ENCODE assay signal across 9 mouse cellular contexts in the genomic region with DNA sequence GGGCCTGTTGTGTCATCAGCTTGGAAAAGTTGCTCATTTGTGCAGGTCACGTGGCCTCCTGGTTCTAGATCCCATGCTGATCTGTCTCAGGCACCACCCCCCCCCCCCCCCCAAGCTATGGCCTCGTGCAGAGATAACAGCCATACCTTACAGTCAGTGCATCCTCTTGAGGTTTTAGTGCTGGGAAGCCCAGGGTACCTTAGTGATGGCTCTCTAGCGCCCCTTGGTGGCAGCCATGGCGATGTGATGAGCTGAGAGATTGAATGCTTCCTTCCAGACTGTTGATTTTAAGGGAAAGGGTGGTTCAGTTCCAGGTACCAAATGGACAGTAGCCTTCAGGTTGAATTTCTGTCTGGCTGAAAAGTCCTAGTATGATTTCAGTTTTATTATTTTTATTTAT. TPM values are rescaled to one million over a fixed set of nuclear protein-coding genes. Genes with fewer than 3 reads are reported as not detected.
DNase-seq lines count a peak whose midpoint lies in the region; ATAC-seq and TF ChIP-seq lines count a peak whose summit lies in the region.
"Had no signal": no experiment of that assay in that cellular context is flagged by ENCODE, and none has a peak within 500 bp of the region (broad histone marks: within the 10 kb centered on the region; RNA-seq: fewer than 3 reads in every experiment).

No protein-coding gene starts in this region.

- TF ChIP-seq CTCF in kidney, adult 2 months (conservative IDR thresholded peaks at IDR 0.05; ENCODE audit: insufficient read depth, insufficient read length, low read depth, low read length): peak; percentile 97

- TF ChIP-seq POLR2A in kidney, adult 2 months (IDR thresholded peaks at IDR 0.05; ENCODE audit: low read depth, low read length): no peak

- H3K4me1 ChIP-seq in embryonic facial prominence, embryonic 10.5 days: peaks cover 47% of the 10 kb centered on the region
- no peaks in the 10 kb centered on the region; the same call in 1 of the 2 replicates for H3K4me1 ChIP-seq in kidney, adult 2 months (ENCODE audit: control insufficient read depth, insufficient read depth, low read length)
- H3K4me1 ChIP-seq in limb, embryonic 13.5 days: peaks cover 49% of the 10 kb centered on the region
- peaks cover 12% of the 10 kb centered on the region for H3K4me1 ChIP-seq in midbrain, embryonic 16.5 days (ENCODE audit: control insufficient read depth, insufficient read depth, low read length)

- peak; percentile 58 for DNase-seq in CD4-positive helper T cell, adult 2 months (ENCODE audit: low read depth, low spot score)
- peak; percentile 83 for DNase-seq in adrenal gland, postnatal 25 days
- peak; percentile 80 for DNase-seq in embryonic facial prominence, embryonic 10.5 days (ENCODE audit: low spot score)
- peak; percentile 91 for DNase-seq in heart, adult 11 months
- DNase-seq in kidney, adult 2 months: peak; percentile 77
- DNase-seq in testis, postnatal 10 days (ENCODE audit: low spot score): peak; percentile 90

- H3K9me3 ChIP-seq in embryonic facial prominence, embryonic 10.5 days: no peaks in the 10 kb centered on the region
- H3K9me3 ChIP-seq in limb, embryonic 13.5 days: no peaks in the 10 kb centered on the region
- H3K9me3 ChIP-seq in midbrain, embryonic 16.5 days (replicated peaks; ENCODE audit: control insufficient read depth, low read length, poor library complexity, severe bottlenecking): no peaks in the 10 kb centered on the region

- no peak overlapping the region; the same call in 1 of the 2 replicates for H3K27ac ChIP-seq in embryonic facial prominence, embryonic 10.5 days (replicated peaks)
- H3K27ac ChIP-seq in kidney, adult 2 months (ENCODE audit: insufficient read depth, low read depth, low read length): no peak overlapping the region
- no peak overlapping the region for H3K27ac ChIP-seq in limb, embryonic 13.5 days
- H3K27ac ChIP-seq in midbrain, embryonic 16.5 days (ENCODE audit: low read length): no peak overlapping the region

- no peaks in the 10 kb centered on the region for H3K27me3 ChIP-seq in embryonic facial prominence, embryonic 10.5 days (replicated peaks; ENCODE audit: low read depth, poor library complexity, severe bottlenecking)
- no peaks in the 10 kb centered on the region for H3K27me3 ChIP-seq in kidney, adult 2 months (replicated peaks; ENCODE audit: control insufficient read depth, insufficient read depth, low read length)
- no peaks in the 10 kb centered on the region for H3K27me3 ChIP-seq in limb, embryonic 13.5 days
- no peaks in the 10 kb centered on the region for H3K27me3 ChIP-seq in midbrain, embryonic 16.5 days (ENCODE audit: control insufficient read depth, insufficient read depth, low read depth, low read length)

- no peak overlapping the region for H3K4me2 ChIP-seq in limb, embryonic 13.5 days (replicated peaks)
- H3K4me2 ChIP-seq in midbrain, embryonic 16.5 days (ENCODE audit: low read length): no peak overlapping the region

- no peak overlapping the region for H3K4me3 ChIP-seq in embryonic facial prominence, embryonic 10.5 days
- no peak overlapping the region for H3K4me3 ChIP-seq in kidney, adult 2 months (ENCODE audit: insufficient read depth, low read depth, low read length)
- H3K4me3 ChIP-seq in limb, embryonic 13.5 days: no peak overlapping the region
- H3K4me3 ChIP-seq in midbrain, embryonic 16.5 days (ENCODE audit: low read depth, low read length): no peak overlapping the region
- H3K4me3 ChIP-seq: erythroblast, embryonic 14.5 days had no signal

- peak; percentile 46 for ATAC-seq in limb, embryonic 13.5 days (ENCODE audit: low FRiP score, low read depth)
- peak; percentile 58; the same call in 1 of the 2 replicates for ATAC-seq in midbrain, embryonic 16.5 days

- H3K9ac ChIP-seq in limb, embryonic 13.5 days: no peak overlapping the region
- H3K9ac ChIP-seq in midbrain, embryonic 16.5 days (ENCODE audit: low read depth, low read length): no peak overlapping the region

- WGBS in embryonic facial prominence, embryonic 10.5 days: 6% methylated on average over 4 of the region's 4 CpGs
- 11% methylated on average over 4 of the region's 4 CpGs for WGBS in kidney, adult 2 months
- WGBS in limb, embryonic 13.5 days: 5% methylated on average over 4 of the region's 4 CpGs
- 9% methylated on average over 4 of the region's 4 CpGs for WGBS in midbrain, embryonic 16.5 days

- H3K36me3 ChIP-seq in embryonic facial prominence, embryonic 10.5 days (replicated peaks): peaks cover 77% of the 10 kb centered on the region
- H3K36me3 ChIP-seq in kidney, adult 2 months (ENCODE audit: control insufficient read depth, insufficient read depth, low read length): peaks cover 2% of the 10 kb centered on the region; the same call in 1 of the 2 replicates
- H3K36me3 ChIP-seq in limb, embryonic 13.5 days: peaks cover 43% of the 10 kb centered on the region
- peaks cover 8% of the 10 kb centered on the region for H3K36me3 ChIP-seq in midbrain, embryonic 16.5 days (ENCODE audit: control insufficient read depth, insufficient read depth, low read length)

RNA-seq across cellular contexts. Expression of a gene that starts 32.2 kb away (rescaled TPM):
- total RNA-seq in adrenal gland, postnatal 25 days (2021): 55.2 and 57.1 TPM in 2 replicates
- polyA plus RNA-seq in embryonic facial prominence, embryonic 10.5 days (2016; fragmentation: Nextera tagmentation; extraction: Ambion mirVana): 15.8 and 15.9 TPM in 2 replicates
- polyA plus RNA-seq in kidney, adult 2 months (2012; rRNA removed): 41.2 and 42.7 TPM in 2 replicates
- 23.7 and 24.5 TPM in 2 replicates for polyA plus RNA-seq in limb, embryonic 13.5 days (2015; fragmentation: Nextera tagmentation; extraction: Ambion mirVana)
- polyA plus RNA-seq in midbrain, embryonic 16.5 days (2015; fragmentation: Nextera tagmentation; extraction: Ambion mirVana): 10.7 and 11.5 TPM in 2 replicates
